Mouse (Mus musculus): ENCODE data around the gene AW549877. TPM values are rescaled to one million over a fixed set of nuclear protein-coding genes. Genes with fewer than 3 reads are reported as not detected.

AW549877 gene
- 38.7 and 39.3 TPM in 2 replicates for polyA plus RNA-seq (2015; fragmentation: Nextera tagmentation; extraction: Ambion mirVana)

GRCm38 (mm10) chr15:3995448-3996266 lies at the start of gene AW549877:
AW549877 (minus strand) TSS chr15:3995744.
- WGBS, result under 1% methylated on average over 61 of the region's 61 CpGs
- Histone ChIP-seq H3K4me3 (replicated peaks; ENCODE audit: low read length) (peak within 1 kb of the TSS; percentile 91), H3K27ac (ENCODE audit: low read length) (peak within 1 kb of the TSS; percentile 97), H3K4me1 (ENCODE audit: control insufficient read depth, insufficient read depth, low read length) (peaks cover 8% of the 10 kb centered on the region; the same call in 1 of the 2 replicates), H3K9ac (ENCODE audit: low read length) (peak within 1 kb of the TSS; percentile 89), H3K9me3 (replicated peaks; ENCODE audit: control insufficient read depth, low read length) (no peaks in the 10 kb centered on the region), H3K4me2 (ENCODE audit: low read depth, low read length) (peak within 1 kb of the TSS; percentile 88), H3K36me3 (ENCODE audit: control insufficient read depth, insufficient read depth, low read length) (peaks cover 9% of the 10 kb centered on the region), H3K27me3 (ENCODE audit: control insufficient read depth, insufficient read depth, low read length) (no peaks in the 10 kb centered on the region)
- ATAC-seq (ENCODE audit: insufficient read depth, low FRiP score), result peak; percentile 99

GRCm38 (mm10) chr15:4043032-4043471 lies 47.5 kb upstream of the AW549877 start:
- peak overlapping the region; percentile 47; the same call in 1 of the 2 replicates for H3K9ac ChIP-seq (ENCODE audit: low read length)
- peaks cover 10% of the 10 kb centered on the region; the same call in 1 of the 2 replicates for H3K36me3 ChIP-seq (ENCODE audit: control insufficient read depth, insufficient read depth, low read length)
- 22% methylated on average over 4 of the region's 4 CpGs for WGBS
- H3K27me3 ChIP-seq (ENCODE audit: control insufficient read depth, insufficient read depth, low read length), result no peaks in the 10 kb centered on the region
- no peak overlapping the region for H3K4me3 ChIP-seq (replicated peaks; ENCODE audit: low read length)
- 0 out of 2 replicates have a peak overlapping the region, but pooled peaks have one; percentile 14 for H3K4me2 ChIP-seq (ENCODE audit: low read depth, low read length)
- H3K9me3 ChIP-seq (replicated peaks; ENCODE audit: control insufficient read depth, low read length), result no peaks in the 10 kb centered on the region
- ATAC-seq (ENCODE audit: insufficient read depth, low FRiP score), result no peak
- no peaks in the 10 kb centered on the region for H3K4me1 ChIP-seq (ENCODE audit: control insufficient read depth, insufficient read depth, low read length)
- no peak overlapping the region for H3K27ac ChIP-seq (ENCODE audit: low read length)

GRCm38 (mm10) chr15:4042423-4042822 lies 46.9 kb upstream of the AW549877 start:
- Histone ChIP-seq H3K27ac (ENCODE audit: low read length) (no peak overlapping the region), H3K9me3 (replicated peaks; ENCODE audit: control insufficient read depth, low read length) (no peaks in the 10 kb centered on the region), H3K27me3 (ENCODE audit: control insufficient read depth, insufficient read depth, low read length) (no peaks in the 10 kb centered on the region), H3K4me2 (ENCODE audit: low read depth, low read length) (no peak overlapping the region), H3K4me3 (replicated peaks; ENCODE audit: low read length) (no peak overlapping the region), H3K9ac (ENCODE audit: low read length) (no peak overlapping the region), H3K4me1 (ENCODE audit: control insufficient read depth, insufficient read depth, low read length) (no peaks in the 10 kb centered on the region), H3K36me3 (ENCODE audit: control insufficient read depth, insufficient read depth, low read length) (peaks cover 10% of the 10 kb centered on the region; the same call in 1 of the 2 replicates)
- 61% methylated on average over 3 of the region's 3 CpGs for WGBS
- no peak for ATAC-seq (ENCODE audit: insufficient read depth, low FRiP score)

- H3K9me3 ChIP-seq (replicated peaks; ENCODE audit: control insufficient read depth, low read length), result no peaks in the 10 kb centered on the region
- whole genome bisulfite sequencing, result 67% methylated on average over 3 of the region's 3 CpGs
- no peak overlapping the region for H3K4me2 ChIP-seq (ENCODE audit: low read depth, low read length)
- H3K27ac ChIP-seq (ENCODE audit: low read length), result peak overlapping the region; percentile 18; the same call in 1 of the 2 replicates
- no peaks in the 10 kb centered on the region for H3K27me3 ChIP-seq (ENCODE audit: control insufficient read depth, insufficient read depth, low read length)
- ATAC-seq (ENCODE audit: insufficient read depth, low FRiP score), result no peak
- peaks cover 8% of the 10 kb centered on the region for H3K36me3 ChIP-seq (ENCODE audit: control insufficient read depth, insufficient read depth, low read length)
- no peak overlapping the region for H3K4me3 ChIP-seq (replicated peaks; ENCODE audit: low read length)
- no peak overlapping the region for H3K9ac ChIP-seq (ENCODE audit: low read length)
- no peaks in the 10 kb centered on the region; the same call in 1 of the 2 replicates for H3K4me1 ChIP-seq (ENCODE audit: control insufficient read depth, insufficient read depth, low read length)
Measured at GRCm38 (mm10) chr15:4033168-4034004, 37.8 kb upstream of the AW549877 start.

- H3K4me1 ChIP-seq (ENCODE audit: control insufficient read depth, insufficient read depth, low read length), result peaks cover 7% of the 10 kb centered on the region; the same call in 1 of the 2 replicates
- no peak overlapping the region for H3K4me2 ChIP-seq (ENCODE audit: low read depth, low read length)
- H3K27me3 ChIP-seq (ENCODE audit: control insufficient read depth, insufficient read depth, low read length), result no peaks in the 10 kb centered on the region
- ATAC-seq (ENCODE audit: insufficient read depth, low FRiP score), result no peak
- H3K36me3 ChIP-seq (ENCODE audit: control insufficient read depth, insufficient read depth, low read length), result no peaks in the 10 kb centered on the region
- no peaks in the 10 kb centered on the region for H3K9me3 ChIP-seq (replicated peaks; ENCODE audit: control insufficient read depth, low read length)
- H3K9ac ChIP-seq (ENCODE audit: low read length), result no peak overlapping the region
- no peak overlapping the region for H3K4me3 ChIP-seq (replicated peaks; ENCODE audit: low read length)
- H3K27ac ChIP-seq (ENCODE audit: low read length), result no peak overlapping the region
Measured at GRCm38 (mm10) chr15:4028960-4029359, 33.4 kb upstream of the AW549877 start.

- H3K4me2 ChIP-seq (ENCODE audit: low read depth, low read length), result peak overlapping the region; percentile 53; the same call in 1 of the 2 replicates
- no peaks in the 10 kb centered on the region for H3K27me3 ChIP-seq (ENCODE audit: control insufficient read depth, insufficient read depth, low read length)
- 83% methylated on average over 6 of the region's 6 CpGs for WGBS
- ATAC-seq (ENCODE audit: insufficient read depth, low FRiP score), result no peak
- H3K9ac ChIP-seq (ENCODE audit: low read length), result no peak overlapping the region
- no peak overlapping the region for H3K27ac ChIP-seq (ENCODE audit: low read length)
- no peak overlapping the region for H3K4me3 ChIP-seq (replicated peaks; ENCODE audit: low read length)
- no peaks in the 10 kb centered on the region for H3K36me3 ChIP-seq (ENCODE audit: control insufficient read depth, insufficient read depth, low read length)
- no peaks in the 10 kb centered on the region for H3K9me3 ChIP-seq (replicated peaks; ENCODE audit: control insufficient read depth, low read length)
- H3K4me1 ChIP-seq (ENCODE audit: control insufficient read depth, insufficient read depth, low read length), result peaks cover 7% of the 10 kb centered on the region; the same call in 1 of the 2 replicates
Measured at GRCm38 (mm10) chr15:4028411-4028700, 32.8 kb upstream of the AW549877 start.

GRCm38 (mm10) chr15:4027671-4028410 lies 32.3 kb upstream of the AW549877 start:
- Histone ChIP-seq H3K36me3 (ENCODE audit: control insufficient read depth, insufficient read depth, low read length) (no peaks in the 10 kb centered on the region), H3K4me2 (ENCODE audit: low read depth, low read length) (peak overlapping the region; percentile 53), H3K4me3 (replicated peaks; ENCODE audit: low read length) (peak overlapping the region; percentile 95), H3K9ac (ENCODE audit: low read length) (peak overlapping the region; percentile 92), H3K27me3 (ENCODE audit: control insufficient read depth, insufficient read depth, low read length) (no peaks in the 10 kb centered on the region), H3K9me3 (replicated peaks; ENCODE audit: control insufficient read depth, low read length) (no peaks in the 10 kb centered on the region), H3K27ac (ENCODE audit: low read length) (peak overlapping the region; percentile 98), H3K4me1 (ENCODE audit: control insufficient read depth, insufficient read depth, low read length) (peaks cover 7% of the 10 kb centered on the region; the same call in 1 of the 2 replicates)
- ATAC-seq (ENCODE audit: insufficient read depth, low FRiP score), result no peak
- 7% methylated on average over 6 of the region's 6 CpGs for WGBS

- Histone ChIP-seq H3K36me3 (ENCODE audit: control insufficient read depth, insufficient read depth, low read length) (no peaks in the 10 kb centered on the region), H3K4me1 (ENCODE audit: control insufficient read depth, insufficient read depth, low read length) (peaks cover 7% of the 10 kb centered on the region; the same call in 1 of the 2 replicates), H3K9ac (ENCODE audit: low read length) (peak overlapping the region; percentile 92), H3K4me2 (ENCODE audit: low read depth, low read length) (peak overlapping the region; percentile 53), H3K9me3 (replicated peaks; ENCODE audit: control insufficient read depth, low read length) (no peaks in the 10 kb centered on the region), H3K27me3 (ENCODE audit: control insufficient read depth, insufficient read depth, low read length) (no peaks in the 10 kb centered on the region), H3K27ac (ENCODE audit: low read length) (peak overlapping the region; percentile 98), H3K4me3 (replicated peaks; ENCODE audit: low read length) (peak overlapping the region; percentile 95)
- WGBS, result under 1% methylated on average over 65 of the region's 65 CpGs
- ATAC-seq (ENCODE audit: insufficient read depth, low FRiP score), result peak; percentile 89
Measured at GRCm38 (mm10) chr15:4026831-4027584, 31.5 kb upstream of the AW549877 start.
